Comparison of ENCODE assay signal across 14 mouse cellular contexts in the genomic region with DNA sequence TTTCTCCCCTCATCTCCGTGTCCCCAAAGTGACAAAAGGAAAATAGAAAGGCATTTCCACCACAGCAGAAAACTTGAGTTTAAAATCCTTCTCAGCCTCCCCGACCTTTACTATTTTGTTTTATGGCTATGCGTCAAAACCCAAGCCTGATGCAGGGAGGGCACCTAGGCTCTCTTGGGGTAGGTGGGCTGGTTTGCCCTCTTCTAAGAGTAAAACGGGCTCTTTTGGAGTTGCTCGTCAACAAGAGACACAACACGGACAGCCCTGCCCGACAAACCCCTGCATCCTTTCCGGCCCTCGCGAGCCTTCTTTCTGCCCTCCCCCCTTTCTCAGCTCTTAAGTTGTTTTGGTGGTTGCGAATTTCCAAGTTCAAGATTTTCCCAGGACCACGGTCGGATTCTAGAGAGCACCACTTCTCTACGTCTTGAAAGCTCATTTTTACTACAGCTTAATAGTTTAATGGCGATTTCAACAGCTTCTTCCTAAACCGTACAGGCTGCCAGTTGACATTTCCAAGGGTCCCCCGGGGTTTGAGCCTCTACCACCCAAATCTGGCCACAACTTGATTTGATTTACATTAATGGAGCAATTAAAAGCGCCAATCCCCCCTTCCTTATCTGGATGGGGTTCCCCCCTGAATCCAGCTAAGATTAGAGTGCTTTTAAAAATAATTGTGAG. TPM values are rescaled to one million over a fixed set of nuclear protein-coding genes. Genes with fewer than 3 reads are reported as not detected.
DNase-seq lines count a peak whose midpoint lies in the region; ATAC-seq lines count a peak whose summit lies in the region.
"Had no signal": no experiment of that assay in that cellular context is flagged by ENCODE, and none has a peak within 500 bp of the region (broad histone marks: within the 10 kb centered on the region; RNA-seq: fewer than 3 reads in every experiment).

No protein-coding gene starts in this region.

- peak overlapping the region; percentile 53 for H3K4me3 ChIP-seq in heart, embryonic 10.5 days
- peak overlapping the region; percentile 28 for H3K4me3 ChIP-seq in limb, embryonic 11.5 days (ENCODE audit: low read depth, low read length)

- peaks cover 96% of the 10 kb centered on the region for H3K27me3 ChIP-seq in heart, embryonic 10.5 days (ENCODE audit: insufficient read depth, poor library complexity, severe bottlenecking)
- peaks cover 50% of the 10 kb centered on the region for H3K27me3 ChIP-seq in limb, embryonic 11.5 days (ENCODE audit: control insufficient read depth, insufficient read depth, low read length)

- peak overlapping the region; percentile 74; the same call in 1 of the 2 replicates for H3K27ac ChIP-seq in heart, embryonic 10.5 days
- H3K27ac ChIP-seq in limb, embryonic 11.5 days (replicated peaks; ENCODE audit: low read depth, low read length), result 0 out of 2 replicates have a peak overlapping the region, but pooled peaks have one; percentile 30

- no peaks in the 10 kb centered on the region for H3K9me3 ChIP-seq in heart, embryonic 10.5 days
- no peaks in the 10 kb centered on the region for H3K9me3 ChIP-seq in limb, embryonic 11.5 days (ENCODE audit: control insufficient read depth, low read length)

- H3K36me3 ChIP-seq in heart, embryonic 10.5 days, result no peaks in the 10 kb centered on the region
- H3K36me3 ChIP-seq in limb, embryonic 11.5 days (ENCODE audit: control insufficient read depth, insufficient read depth, low read length), result no peaks in the 10 kb centered on the region

- H3K9ac ChIP-seq in limb, embryonic 11.5 days (ENCODE audit: low read length), result peak overlapping the region; percentile 23; the same call in 1 of the 2 replicates

- WGBS in heart, embryonic 10.5 days, result 4% methylated on average over 18 of the region's 18 CpGs
- WGBS in limb, embryonic 11.5 days, result 1% methylated on average over 18 of the region's 18 CpGs

- ATAC-seq in limb, embryonic 11.5 days (ENCODE audit: insufficient number of reproducible peaks, low FRiP score, low TSS enrichment, low read depth), result no peak

- DNase-seq in heart, embryonic 10.5 days (ENCODE audit: low spot score), result no peak
- DNase-seq in heart, adult 8-10 months (ENCODE audit: low spot score), result no peak
- peak; percentile 18 for DNase-seq in retina, embryonic 14.5 days (ENCODE audit: low spot score)
- DNase-seq in retina, postnatal 1 day, result no peak
- DNase-seq in limb, embryonic 11.5 days (ENCODE audit: low spot score), result peak; percentile 54
- no peak for DNase-seq in right cerebral cortex, postnatal 4 days
- DNase-seq in cerebellum, adult 11 months, result no peak
- DNase-seq in lung, postnatal 10 days, result no peak
- DNase-seq: B cell, adult 2 months; cerebellum, adult 18-20 months; kidney, postnatal 14 days; lung, postnatal 4 days; thymus, postnatal 4 days had no signal

- H3K4me2 ChIP-seq in limb, embryonic 11.5 days (ENCODE audit: low read depth, severe bottlenecking), result peak overlapping the region; percentile 47

- peaks cover 63% of the 10 kb centered on the region for H3K4me1 ChIP-seq in heart, embryonic 10.5 days
- H3K4me1 ChIP-seq in limb, embryonic 11.5 days (ENCODE audit: control insufficient read depth, insufficient read depth, low read length), result peaks cover 19% of the 10 kb centered on the region

RNA-seq across cellular contexts. Expression of gene Msx2, which starts 6.5 kb away (rescaled TPM):
- polyA plus RNA-seq in heart, embryonic 10.5 days (2016; fragmentation: Nextera tagmentation; extraction: Ambion mirVana), result 15.3 and 27.4 TPM in 2 replicates
- under 1 TPM; 0.24 to 0.62 (median 0.45) TPM for total RNA-seq in heart, adult 8-10 months (2022)
- 35.6 and 40.3 TPM in 2 replicates for polyA plus RNA-seq in limb, embryonic 11.5 days (2014; fragmentation: Nextera tagmentation; extraction: Ambion mirVana)
- total RNA-seq: MEL had no signal

Comparison
In these comparisons a context has a peak if more than half of its experiments do, and no peak if none do; other contexts are left out.
1. DNase-seq: peak in retina, embryonic 14.5 days (single experiment) and limb, embryonic 11.5 days (single experiment); none in heart, embryonic 10.5 days (single experiment), heart, adult 8-10 months (single experiment), retina, postnatal 1 day (single experiment), right cerebral cortex, postnatal 4 days (single experiment), cerebellum, adult 11 months (single experiment) and lung, postnatal 10 days (single experiment).